Mouse (Mus musculus) ovary, postnatal 36 days (tissue): ENCODE results near the gene Ramp3.

Experiments used
- DNase-seq: peaks from one replicate; pipeline ENCODE4 v3.0.0; 2022; ENCODE audit warnings: low spot score, mixed read lengths

Gene Ramp3

DNA sequence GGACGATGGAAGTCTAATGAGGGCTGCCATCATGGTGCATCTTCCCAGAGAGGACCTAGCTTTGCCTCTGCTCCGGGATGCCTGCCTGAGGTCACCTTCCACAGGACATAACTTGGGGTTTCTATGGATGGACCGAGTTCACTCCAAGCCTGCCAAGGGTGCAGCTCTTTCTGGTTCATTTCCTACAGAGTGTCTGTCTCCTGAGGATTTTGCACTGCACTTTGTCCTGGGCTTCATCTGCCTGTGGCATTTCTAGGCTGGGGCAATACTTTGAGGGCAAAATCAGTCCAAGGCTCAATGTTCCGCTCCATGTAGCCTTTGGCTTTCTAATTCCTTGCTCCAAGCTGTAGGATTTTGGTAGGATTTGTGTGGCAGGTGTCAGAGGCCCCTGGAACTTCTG, 12.5 kb downstream of the Ramp3 start:
- DNase-seq, result no peak

DNA sequence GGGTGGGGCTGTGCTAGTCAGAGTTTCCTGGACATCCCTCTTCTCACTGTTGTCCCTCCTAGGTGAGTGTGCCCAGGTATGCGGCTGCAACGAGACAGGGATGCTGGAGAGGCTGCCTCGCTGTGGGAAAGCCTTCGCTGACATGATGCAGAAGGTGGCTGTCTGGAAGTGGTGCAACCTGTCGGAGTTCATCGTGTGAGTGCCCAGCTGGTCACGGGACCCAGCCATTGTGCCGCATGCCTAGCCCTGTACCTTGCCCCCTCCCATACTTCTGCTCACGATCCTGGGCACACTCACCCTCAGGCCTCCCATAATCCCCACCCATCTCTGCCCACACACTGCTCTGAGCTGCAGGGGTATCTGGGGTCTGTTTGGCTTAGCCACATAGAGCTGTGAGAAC, 16.4 kb downstream of the Ramp3 start:
- no peak for DNase-seq

DNA sequence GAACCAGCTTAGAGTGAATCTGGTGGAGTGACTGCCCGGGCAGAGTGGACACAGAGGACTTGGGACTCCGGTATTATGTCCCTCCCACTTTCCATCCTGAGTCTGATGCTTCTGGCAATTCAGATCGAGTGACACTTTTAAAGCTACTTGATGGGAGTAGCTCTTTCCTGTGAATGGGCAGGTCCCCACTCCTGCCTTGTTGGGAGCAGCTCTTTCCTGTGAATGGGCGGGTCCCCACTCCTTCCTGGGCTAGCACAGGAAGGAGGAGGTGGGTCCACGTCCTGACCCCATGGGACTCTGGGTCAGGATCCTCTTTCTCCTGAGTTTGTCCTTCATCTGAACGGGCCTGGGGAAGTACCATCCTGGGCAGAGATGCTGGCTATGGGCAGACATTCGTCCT, 17.1 kb downstream of the Ramp3 start:
- DNase-seq, result no peak

DNA sequence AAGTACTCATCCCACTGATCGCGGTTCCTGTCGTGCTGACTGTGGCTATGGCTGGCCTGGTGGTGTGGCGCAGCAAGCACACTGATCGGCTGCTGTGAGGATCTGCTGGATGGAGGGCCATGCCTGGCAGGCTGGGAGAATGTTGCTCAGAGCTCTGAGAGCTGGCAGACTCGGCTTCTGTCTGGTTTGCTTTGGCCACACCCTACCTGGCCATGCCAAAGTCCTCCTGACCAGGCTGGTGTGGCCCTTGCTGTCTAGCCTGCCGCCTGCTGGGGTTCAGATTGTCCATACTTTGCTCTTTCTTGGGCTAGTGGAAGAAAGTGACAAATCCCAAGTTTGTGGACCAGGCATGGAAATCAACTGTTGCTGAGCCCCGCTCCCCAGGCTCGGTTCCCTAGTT, 18.3 kb downstream of the Ramp3 start:
- DNase-seq, result no peak

DNA sequence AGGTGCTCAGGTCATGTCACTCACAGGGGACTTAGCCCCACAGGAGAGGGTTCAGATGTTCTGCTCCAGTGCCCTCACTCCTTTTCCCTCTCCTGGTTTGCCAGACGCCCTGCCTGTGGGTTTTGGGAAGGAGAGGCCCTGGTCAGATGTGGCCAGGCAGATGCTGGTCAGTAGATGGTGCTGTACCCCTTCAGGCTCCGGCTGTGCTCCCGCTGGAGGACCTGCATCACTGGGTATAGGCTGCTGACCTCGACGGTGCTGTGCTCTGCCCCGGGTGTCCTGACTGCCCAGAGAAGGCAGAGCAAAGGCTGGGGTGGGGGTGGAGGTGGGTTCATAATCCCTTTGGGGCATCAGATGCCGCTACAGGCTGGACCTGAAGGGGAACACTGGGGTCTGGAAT, 19.2 kb downstream of the Ramp3 start:
- peak; percentile 45 for DNase-seq

DNA sequence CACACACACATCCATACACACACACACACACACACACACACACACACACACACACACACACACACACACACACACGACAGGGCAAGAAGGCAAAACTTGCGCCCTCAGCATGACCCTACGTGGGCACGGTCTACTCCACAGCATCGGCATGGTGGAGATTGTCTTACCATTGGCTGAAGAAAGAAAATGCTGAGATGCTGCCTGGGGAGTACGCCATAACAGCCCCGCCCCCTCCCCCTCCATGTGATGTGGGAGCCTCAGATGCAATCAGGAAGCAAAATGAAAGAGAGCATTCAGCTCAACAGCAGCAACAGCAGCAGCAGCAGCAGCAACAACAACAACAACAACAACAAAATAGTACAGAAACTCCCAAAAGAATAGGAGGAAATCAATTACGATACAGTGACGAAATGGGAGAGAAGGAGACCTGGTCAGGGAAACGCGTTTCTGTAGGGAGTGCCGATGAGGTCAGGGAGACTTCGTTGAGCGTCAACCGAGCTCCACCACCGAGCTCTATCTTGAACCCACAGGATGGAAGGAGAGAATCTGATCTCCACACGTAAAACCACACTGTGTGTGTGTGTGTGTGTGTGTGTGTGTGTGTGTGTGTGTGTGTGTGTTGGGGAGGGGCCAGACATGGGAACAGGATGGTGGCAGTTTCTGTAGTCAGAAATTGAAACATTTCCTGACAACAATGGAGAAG, 21.5 kb downstream of the Ramp3 start:
- DNase-seq, result no peak

DNA sequence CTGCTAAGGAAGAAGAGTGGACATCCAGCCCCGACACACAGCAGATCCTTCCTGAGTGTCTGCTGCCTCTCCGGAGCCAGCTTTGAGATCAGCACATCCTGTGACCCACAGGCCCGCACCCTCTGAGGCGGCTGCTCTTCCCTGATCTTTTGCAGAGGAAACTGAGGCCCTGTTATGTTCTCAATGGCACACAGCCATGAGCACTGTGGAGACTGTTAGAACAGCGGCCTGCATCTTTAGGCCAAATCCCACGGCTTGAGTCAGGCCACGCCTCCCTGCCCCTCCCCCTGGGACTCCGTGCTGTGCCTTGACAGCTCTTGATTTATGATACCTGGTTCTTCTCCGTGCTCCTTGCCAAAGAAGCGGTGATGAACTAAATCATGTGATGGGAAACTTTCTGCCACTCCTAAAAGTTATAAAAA, 22.1 kb downstream of the Ramp3 start:
- DNase-seq, result peak; percentile 28

DNA sequence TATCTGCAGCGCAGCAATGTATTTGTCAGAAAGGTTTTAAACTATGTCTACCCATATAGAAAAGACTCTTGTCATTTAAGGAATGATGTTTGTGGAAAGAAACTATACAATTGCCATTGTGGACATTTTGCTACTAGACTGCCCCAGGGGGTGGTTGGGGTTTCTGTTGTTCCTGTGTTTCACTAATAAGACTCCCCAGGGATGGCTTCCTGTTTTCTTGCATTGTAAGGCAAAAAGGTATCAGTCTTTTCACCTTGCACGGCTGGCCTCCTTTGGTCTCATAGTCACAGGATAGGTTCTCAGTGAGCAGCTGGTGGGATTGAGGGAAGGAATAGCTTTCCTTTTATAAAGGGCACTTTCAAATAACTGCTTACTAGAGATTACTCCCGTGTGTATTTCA, 26.4 kb downstream of the Ramp3 start:
- no peak for DNase-seq

DNA sequence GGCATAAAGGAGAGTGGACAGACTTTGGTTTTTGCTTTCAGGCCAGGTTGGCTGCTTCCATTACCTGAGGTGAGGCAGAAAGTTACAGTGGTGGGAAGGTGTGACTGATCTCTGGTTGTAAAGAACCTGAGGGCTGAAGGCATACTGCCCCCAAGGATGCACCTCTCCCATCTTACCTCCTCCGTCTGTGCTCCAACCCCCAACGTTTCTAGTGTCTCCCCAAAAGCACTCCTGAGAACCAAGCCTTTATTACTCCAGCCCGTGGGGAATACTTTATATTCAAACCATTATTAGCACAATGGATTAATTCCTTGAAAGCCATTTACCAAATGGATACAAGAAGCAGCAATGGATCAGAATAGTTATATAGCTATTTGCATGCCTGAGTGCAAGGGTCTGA, 30.6 kb downstream of the Ramp3 start:
- DNase-seq, result no peak

DNA sequence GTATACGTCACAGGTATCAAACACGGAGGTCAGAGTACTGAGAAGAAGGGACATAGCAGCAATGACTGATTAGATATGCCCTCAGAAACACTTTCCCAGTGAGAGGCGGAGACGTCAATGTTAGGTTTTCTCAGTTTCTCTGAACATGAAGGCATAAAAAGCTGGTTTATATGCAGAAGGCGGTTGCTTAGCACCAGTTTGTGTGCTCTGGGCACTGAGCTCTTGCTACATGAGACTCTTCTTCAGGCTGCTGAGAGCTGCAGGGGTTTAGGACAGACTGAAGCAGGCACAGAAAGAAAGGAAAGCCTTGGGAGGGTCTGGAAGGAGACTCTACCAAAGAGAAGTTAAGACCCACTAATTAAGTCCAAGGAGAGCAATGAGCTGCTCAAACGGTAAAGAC, 34.0 kb downstream of the Ramp3 start:
- DNase-seq, result no peak

DNA sequence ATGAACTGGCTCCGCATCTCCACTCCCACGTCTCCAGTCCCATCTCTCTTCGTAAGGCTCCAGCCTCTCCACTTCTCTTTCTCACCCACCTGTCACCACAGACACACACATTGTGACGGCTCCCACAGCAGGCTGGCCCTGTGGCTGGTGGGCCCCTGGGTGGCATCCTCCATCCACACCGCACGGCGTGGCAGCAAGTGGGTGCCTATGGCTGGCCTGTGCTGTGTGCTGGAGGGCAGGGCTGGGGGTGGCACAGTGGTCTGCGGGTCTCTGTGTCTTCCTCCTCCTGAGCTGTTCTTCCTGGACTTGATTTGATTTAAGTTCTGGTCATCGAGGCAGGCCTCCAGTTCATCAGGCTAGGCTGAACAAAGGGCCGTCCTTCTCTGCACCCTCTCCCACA, 35.8 kb downstream of the Ramp3 start:
- no peak for DNase-seq

DNA sequence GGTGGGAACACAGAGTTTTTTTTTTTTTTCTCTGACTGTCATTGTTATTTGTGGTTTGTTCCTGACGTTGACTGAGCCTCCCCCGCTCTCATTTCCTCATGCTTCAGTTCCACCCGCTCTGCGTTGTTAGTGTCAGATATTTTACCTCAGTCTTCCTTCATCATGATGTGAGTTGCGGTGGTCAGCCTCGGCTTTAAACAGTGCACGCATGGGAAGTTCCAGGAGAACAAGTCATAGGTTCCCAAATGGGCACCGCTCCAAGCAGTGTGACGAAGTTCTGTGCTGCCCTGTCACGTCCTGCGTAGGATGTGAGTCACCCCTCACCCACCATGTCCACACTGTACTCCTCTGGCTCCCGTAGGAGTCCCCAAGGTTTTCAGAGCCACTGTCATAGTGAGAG, 36.9 kb downstream of the Ramp3 start:
- no peak for DNase-seq

DNA sequence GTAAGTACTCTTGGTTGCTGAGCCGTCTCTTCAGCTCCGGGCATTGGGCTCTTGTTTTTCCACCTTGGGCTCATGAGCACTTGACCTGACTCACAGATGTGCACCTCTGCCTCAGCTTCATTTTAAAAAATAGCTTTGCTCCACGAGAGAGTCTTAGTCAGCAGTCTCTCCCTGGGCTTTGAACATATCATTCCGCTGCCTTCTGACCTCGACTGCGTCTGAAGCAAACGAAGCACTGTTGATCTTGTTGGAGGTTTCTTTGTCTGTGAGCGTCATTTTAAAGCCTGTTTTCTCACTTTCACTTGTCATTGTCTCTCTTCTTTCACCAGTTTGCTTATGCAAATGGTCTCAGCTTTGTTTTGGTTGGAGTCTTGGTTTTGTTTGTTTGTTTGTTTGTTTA, 38.2 kb downstream of the Ramp3 start:
- DNase-seq, result no peak

DNA sequence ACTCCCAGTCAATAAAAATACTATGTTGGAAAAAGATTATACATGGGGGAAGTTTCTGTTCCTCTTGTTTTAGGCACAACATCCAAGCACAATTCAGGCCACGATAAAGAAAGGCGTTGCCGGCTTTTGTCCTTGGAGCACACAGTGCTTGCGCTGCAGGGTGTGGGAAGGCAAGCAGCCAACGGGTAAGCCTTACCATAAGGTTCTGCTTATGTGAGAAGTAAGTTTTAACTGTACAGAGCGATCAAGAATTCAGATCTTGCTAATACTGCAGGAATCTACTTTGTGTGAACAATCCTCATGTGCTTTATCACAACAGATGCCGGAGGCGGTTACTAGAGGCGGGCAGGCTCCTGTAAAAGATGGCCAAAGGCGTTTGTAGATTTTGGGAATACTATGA, 39.4 kb downstream of the Ramp3 start:
- DNase-seq, result no peak

DNA sequence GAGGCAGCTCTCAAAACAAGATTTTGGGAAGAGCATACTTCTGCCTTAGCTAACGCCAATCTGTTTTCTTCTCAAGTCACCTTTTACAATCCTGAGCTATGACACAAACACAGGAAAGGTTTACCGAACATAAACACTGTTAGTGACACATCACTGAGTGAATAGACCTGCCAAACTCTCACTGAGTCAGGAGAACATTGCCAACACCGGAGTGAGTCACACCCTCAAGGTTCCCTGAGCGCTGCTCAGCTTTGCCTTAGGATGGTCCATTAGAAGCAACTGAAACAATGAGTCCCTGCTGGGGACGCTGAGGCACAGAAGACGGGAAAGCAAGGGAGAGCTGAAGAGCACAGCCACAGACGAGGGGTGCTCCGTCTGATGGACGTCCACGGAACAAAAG, 40.0 kb downstream of the Ramp3 start:
- DNase-seq, result no peak

DNA sequence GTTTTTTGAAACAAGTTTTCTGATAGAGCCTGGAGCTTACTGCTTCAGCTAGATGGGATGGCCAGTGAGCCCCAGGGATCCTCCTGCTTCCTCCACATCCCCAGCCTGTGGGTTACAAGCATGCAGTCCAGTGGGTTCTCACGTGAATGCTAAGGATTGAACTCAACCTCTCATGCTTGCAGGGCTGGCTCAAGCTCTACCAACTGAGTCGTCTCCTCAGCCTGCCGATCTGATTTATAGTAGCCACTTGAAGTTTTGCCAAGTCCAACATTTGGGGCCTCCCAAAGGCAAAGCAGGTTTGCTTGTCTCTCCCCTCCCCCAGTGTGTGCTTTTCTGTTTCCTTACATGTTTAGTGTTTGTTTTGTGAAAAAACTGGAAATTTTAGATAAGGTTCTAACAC, 43.9 kb downstream of the Ramp3 start:
- DNase-seq, result no peak

DNA sequence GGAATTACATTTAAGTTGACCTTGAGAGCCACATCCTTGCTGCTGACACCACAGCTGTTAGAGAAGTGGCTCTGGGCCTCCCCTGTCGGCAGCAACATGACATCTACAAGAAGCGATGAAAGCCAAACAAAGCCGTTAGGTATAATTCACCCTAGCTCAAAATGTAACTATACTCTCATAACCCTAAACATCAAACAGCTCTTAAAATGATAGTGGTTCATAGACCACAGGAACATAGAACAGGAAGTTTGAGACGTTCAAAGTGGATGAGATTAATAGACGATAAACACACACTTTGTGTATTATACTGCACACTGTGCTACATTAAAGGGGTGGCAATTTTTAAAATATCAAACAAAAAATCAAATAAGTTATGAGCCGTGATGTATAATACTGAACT, 46.5 kb downstream of the Ramp3 start:
- no peak for DNase-seq

DNA sequence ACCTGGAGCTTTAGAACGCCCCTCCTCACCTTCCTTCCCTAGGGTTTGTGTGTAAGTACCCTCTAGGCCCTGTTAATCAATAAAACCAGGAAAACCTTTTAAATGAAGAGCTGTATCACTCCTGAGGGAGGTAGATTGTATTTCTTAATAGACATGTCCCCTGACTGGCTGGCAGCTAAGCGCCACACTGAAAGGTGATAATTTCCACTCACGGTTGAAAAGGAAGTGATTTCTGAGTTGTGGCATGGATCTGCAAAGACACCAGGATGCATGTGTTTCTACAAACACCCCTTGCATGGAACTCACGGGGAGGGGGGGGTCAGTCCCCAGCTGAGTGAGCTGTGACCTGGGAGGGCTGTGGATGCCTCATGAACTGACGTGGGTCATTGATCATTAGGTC, 47.2 kb downstream of the Ramp3 start:
- no peak for DNase-seq

DNA sequence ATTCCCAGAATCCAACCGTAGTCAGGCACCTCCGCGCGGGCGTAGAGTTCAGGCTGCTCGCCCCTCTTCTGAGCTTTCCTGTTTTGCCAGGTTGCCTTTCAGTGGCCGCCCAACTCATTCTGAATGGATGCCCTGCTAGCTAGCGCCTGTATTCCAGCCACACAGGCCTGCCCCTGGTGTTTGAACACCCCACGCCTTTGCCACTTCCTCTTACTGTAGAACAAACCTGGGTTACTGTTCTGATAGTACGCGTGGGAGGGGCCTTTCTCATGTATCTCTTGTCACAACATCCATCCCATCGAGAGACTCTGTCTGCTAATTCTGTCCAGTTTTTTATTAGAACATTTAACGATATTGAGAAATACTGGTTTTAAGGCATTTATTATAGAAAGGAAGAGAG, 48.5 kb downstream of the Ramp3 start:
- no peak for DNase-seq

DNA sequence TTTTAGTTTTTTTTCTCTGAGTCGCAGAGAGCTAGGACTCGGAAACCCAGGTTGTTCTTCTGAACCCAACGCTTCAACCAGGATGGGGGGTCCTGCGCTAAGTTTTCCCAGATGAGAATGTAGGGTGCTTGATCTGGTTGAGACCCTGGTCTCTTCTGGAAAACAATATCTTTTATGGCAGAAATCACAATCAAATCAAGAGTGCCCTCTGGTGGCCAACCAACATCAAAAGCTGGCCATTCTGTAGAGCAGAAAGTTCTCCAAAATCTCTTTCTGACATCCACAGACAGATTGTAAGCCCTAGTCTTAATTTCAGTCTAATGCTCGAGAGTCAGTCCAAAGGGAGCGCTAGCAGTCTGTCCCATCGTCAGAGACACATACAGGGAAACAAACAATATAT, 50.1 kb downstream of the Ramp3 start:
- no peak for DNase-seq

DNA sequence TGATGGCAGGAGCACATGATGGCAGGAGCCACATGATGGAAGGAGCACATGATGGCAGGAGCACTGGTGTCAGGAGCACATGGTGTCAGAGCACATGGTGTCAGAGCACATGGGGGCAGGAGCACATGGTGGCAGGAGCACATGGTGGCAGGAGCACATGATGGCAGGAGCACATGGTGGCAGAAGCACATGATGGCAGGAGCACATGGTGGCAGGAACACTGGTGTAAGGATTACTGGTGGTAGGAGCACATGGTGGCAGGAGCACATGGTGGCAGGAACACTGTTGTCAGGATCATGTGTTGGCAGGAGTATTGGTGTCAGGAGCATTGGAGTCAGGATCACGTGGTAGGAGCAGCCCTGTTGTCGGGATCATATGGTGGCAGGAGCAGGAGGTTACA, 52.1 kb downstream of the Ramp3 start:
- no peak for DNase-seq

DNA sequence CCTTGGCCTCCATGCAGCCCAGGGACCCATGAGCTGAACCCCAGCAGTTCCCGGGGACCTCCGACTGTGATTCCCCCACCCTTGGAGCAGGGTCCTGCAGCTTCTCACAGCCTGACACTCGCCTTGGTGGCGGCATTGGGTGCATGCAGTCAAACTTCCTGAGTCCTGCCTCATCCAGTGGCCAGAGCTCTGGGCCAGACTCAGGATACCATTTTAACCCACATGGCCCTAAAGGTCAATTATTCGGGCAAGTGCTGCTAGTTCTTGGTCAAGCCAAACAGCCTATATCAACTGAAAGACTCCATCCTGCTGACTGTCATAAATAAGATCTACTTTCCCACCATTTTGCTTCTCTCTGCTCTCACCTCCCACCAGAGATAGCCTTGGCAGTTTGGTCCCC, 62.4 kb downstream of the Ramp3 start:
- no peak for DNase-seq

DNA sequence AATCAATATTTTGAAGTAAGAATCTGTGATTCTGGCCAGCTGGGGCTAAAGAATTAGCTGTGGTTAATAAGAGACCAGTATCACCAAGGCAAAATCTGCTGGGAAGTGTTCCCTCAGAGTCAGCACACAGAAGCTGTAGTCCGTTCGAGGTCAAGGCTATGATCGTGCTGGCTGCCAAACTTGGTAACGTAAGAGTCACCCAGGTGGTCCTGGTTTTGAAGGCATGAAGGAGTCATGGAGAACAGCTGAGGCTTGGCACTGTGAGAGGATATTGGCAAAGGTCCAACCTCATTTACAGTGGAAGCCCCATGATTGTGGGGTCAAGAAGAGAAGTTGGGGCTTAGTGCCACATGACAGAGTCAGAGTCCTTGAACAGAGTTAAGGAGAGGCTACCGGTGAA, 68.6 kb downstream of the Ramp3 start:
- no peak for DNase-seq
